Mouse (Mus musculus): ENCODE measurements around the gene Ell2. TPM values are rescaled to one million over a fixed set of nuclear protein-coding genes. Genes with fewer than 3 reads are reported as not detected.

Ell2 gene
- polyA plus RNA-seq, 1 experiment = 27.3 TPM

GRCm38 (mm10) chr13:75817183-75817582 lies 110.6 kb downstream of the Ell2 start:
- H3K27ac ChIP-seq (ENCODE audit: control insufficient read depth, insufficient read depth, low read depth, low read length, poor library complexity) = no peak overlapping the region
- H3K4me1 ChIP-seq (ENCODE audit: control insufficient read depth, insufficient read depth, low read length) = no peaks in the 10 kb centered on the region; the same call in 1 of the 2 replicates
- H3K4me3 ChIP-seq (replicated peaks; ENCODE audit: control insufficient read depth, low read depth, low read length) = no peak overlapping the region
- WGBS = 80% methylated on average over 2 of the region's 2 CpGs
- TF ChIP-seq CTCF (IDR thresholded peaks at IDR 0.05; ENCODE audit: control insufficient read depth, insufficient read depth, low read length) = no peak

DNA sequence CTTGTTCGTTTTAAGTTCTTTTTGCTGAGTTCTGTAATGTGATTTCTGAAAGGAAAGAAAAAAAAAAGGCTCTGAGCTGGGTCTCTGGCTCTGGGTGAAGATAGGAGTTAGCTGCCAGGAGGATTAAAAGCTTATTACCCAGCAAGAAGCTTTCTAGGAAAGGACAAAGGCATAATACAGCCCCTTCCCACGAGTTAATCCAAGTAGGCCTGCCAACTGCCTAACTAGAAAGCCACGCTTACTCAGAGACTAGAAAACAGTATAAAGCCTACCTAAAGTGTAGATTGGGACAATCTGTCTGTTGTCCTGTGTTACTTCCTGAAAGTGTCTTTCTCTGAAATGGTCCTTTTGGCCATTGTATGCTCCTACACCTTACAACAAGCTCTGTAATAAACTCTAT lies 111.9 kb downstream of the Ell2 start:
- H3K4me3 ChIP-seq (replicated peaks; ENCODE audit: control insufficient read depth, low read depth, low read length) = no peak overlapping the region
- TF ChIP-seq CTCF (IDR thresholded peaks at IDR 0.05; ENCODE audit: control insufficient read depth, insufficient read depth, low read length) = no peak
- no peaks in the 10 kb centered on the region; the same call in 1 of the 2 replicates for H3K4me1 ChIP-seq (ENCODE audit: control insufficient read depth, insufficient read depth, low read length)
- 56% methylated on average over 3 of the region's 3 CpGs for WGBS
- no peak overlapping the region for H3K27ac ChIP-seq (ENCODE audit: control insufficient read depth, insufficient read depth, low read depth, low read length, poor library complexity)

DNA sequence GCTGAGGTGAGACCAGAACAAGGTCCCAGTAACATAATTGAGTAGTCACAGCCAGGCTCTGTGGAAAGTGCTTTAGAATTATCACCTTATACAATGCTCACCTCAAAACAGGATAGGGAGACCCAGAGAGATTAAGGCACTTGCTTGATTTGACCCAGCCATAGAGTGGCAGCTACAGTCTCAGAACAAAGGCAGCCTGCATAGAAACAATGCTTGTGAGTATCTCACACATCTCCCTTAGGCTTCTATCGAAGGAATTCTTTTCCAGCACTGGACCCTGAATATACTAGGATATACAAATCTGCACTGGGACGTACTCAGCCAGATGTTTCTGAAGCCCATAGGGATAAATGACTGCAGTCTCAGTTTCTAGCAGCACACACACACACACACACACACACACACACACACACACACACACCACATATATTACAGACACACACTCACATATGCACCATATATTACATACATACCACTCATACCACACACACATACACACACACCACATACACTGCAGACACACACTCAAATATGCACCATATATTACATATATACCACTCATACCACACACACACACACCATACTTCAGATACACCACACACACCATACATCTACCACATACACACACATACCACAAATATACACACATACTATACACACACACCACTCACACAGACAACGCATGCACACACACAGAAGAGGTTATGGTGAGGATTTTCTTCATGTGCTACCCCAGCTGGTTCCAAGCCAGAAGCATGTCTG lies 112.6 kb downstream of the Ell2 start:
- 70% methylated on average over 3 of the region's 3 CpGs for WGBS
- no peak overlapping the region for H3K27ac ChIP-seq (ENCODE audit: control insufficient read depth, insufficient read depth, low read depth, low read length, poor library complexity)
- no peak overlapping the region for H3K4me3 ChIP-seq (replicated peaks; ENCODE audit: control insufficient read depth, low read depth, low read length)
- peaks cover 4% of the 10 kb centered on the region; the same call in 1 of the 2 replicates for H3K4me1 ChIP-seq (ENCODE audit: control insufficient read depth, insufficient read depth, low read length)
- TF ChIP-seq POLR2A (IDR thresholded peaks at IDR 0.05; ENCODE audit: borderline replicate concordance, control insufficient read depth, low read depth, low read length) (no peak), CTCF (IDR thresholded peaks at IDR 0.05; ENCODE audit: control insufficient read depth, insufficient read depth, low read length) (no peak)

- Histone ChIP-seq H3K27ac (ENCODE audit: control insufficient read depth, insufficient read depth, low read depth, low read length, poor library complexity) (no peak overlapping the region), H3K4me1 (ENCODE audit: control insufficient read depth, insufficient read depth, low read length) (peaks cover 4% of the 10 kb centered on the region; the same call in 1 of the 2 replicates), H3K4me3 (replicated peaks; ENCODE audit: control insufficient read depth, low read depth, low read length) (no peak overlapping the region)
- TF ChIP-seq POLR2A (IDR thresholded peaks at IDR 0.05; ENCODE audit: borderline replicate concordance, control insufficient read depth, low read depth, low read length) (no peak), CTCF (IDR thresholded peaks at IDR 0.05; ENCODE audit: control insufficient read depth, insufficient read depth, low read length) (no peak)
Observed at GRCm38 (mm10) chr13:75819898-75820297, 113.3 kb downstream of the Ell2 start.

Other genes with a start within 250 kb of the Ell2 start
- gene Glrx, start 133.1 kb downstream of the Ell2 start, polyA plus RNA-seq (2011; ENCODE audit: insufficient read depth, insufficient read length, low replicate concordance, missing spikeins) = 27.7 and 64.5 TPM in 2 replicates
- 2.3 and 11.0 TPM in 2 replicates for gene Rhobtb3, start 237.2 kb downstream of the Ell2 start, polyA plus RNA-seq (2011; ENCODE audit: insufficient read depth, insufficient read length, low replicate concordance, missing spikeins)